Mouse (Mus musculus) intestine, postnatal 0 days (tissue): ENCODE data around the gene Maff. TPM values are rescaled to one million over a fixed set of nuclear protein-coding genes. Genes with fewer than 3 reads are reported as not detected.

ENCODE experiments used
- ATAC-seq: fragments of 200-750 bp; cut with Nextera tagmentation; 2 replicates; pipeline ENCODE4 v1.8.0; 2017; ENCODE audit warnings: mild to moderate bottlenecking, moderate TSS enrichment, moderate library complexity
- H3K27ac ChIP-seq: fragments of 300-500 bp; sonication (generic); 2 replicates; pipeline ENCODE4 v1.5.1; 2014; ENCODE audit warnings: mild to moderate bottlenecking, low read depth, low read length, moderate library complexity
- H3K27me3 ChIP-seq: fragments of 300-500 bp; sonication (generic); replicated peaks from 2 replicates; pipeline ENCODE4 v1.6.1; 2014; ENCODE audit warnings: low read length, mixed read lengths; ENCODE audit not compliant: control insufficient read depth, insufficient read depth
- H3K36me3 ChIP-seq: fragments of 300-500 bp; sonication (generic); 2 replicates; pipeline ENCODE4 v1.6.1; 2014; ENCODE audit warnings: mild to moderate bottlenecking, moderate library complexity; ENCODE audit not compliant: control insufficient read depth, insufficient read depth
- H3K4me1 ChIP-seq: fragments of 300-500 bp; sonication (generic); replicated peaks from 2 replicates; pipeline ENCODE4 v1.6.1; 2014; ENCODE audit warnings: antibody characterized with exemption, low read length, mixed read lengths; ENCODE audit not compliant: control insufficient read depth, insufficient read depth
- H3K4me2 ChIP-seq: fragments of 300-500 bp; sonication (generic); replicated peaks from 2 replicates; pipeline ENCODE4 v1.6.1; 2014; ENCODE audit warnings: low read depth, mild to moderate bottlenecking, moderate library complexity
- H3K4me3 ChIP-seq: fragments of 300-500 bp; sonication (generic); 2 replicates; pipeline ENCODE4 v1.5.1; 2014; ENCODE audit warnings: low read depth, low read length
- H3K9ac ChIP-seq: fragments of 300-500 bp; sonication (generic); 2 replicates; pipeline ENCODE4 v1.6.1; 2014; ENCODE audit warnings: mild to moderate bottlenecking, low read depth, low read length
- H3K9me3 ChIP-seq: fragments of 300-500 bp; sonication (generic); 2 replicates; pipeline ENCODE4 v1.6.1; 2016; ENCODE audit warnings: mixed run types; ENCODE audit not compliant: control insufficient read depth
- CTCF ChIP-seq: sonication (generic); IDR thresholded peaks from 2 replicates; pipeline ENCODE4 v1.5.1; 2016; ENCODE audit warnings: low read depth, mild to moderate bottlenecking, control low read depth, antibody characterized with exemption, moderate library complexity
- WGBS: fragments of 180-500 bp; shearing (Covaris S2); extraction: QIAGEN DNeasy Blood & Tissue Kit; methylation state at CpG from one replicate; pipeline ENCODE4 v1.1.7; 2014; 5-methylcytosine and 5-hydroxymethylcytosine counted together
- polyA plus RNA-seq: library from polyadenylated mRNA; unstranded; fragments of >200 nt; fragmentation: Nextera tagmentation; extraction: Ambion mirVana; gene quantifications from 2 replicates; pipeline ENCODE4 v1.2.1, GENCODE M21; 2015

Maff gene
- polyA plus RNA-seq, 1 experiment from 2014 or later = 6.6 TPM

- no peaks in the 10 kb centered on the region for H3K27me3 ChIP-seq
- no peaks in the 10 kb centered on the region for H3K36me3 ChIP-seq
- 0 out of 2 replicates have a peak overlapping the region, but pooled peaks have one; percentile 5 for H3K4me3 ChIP-seq
- H3K9me3 ChIP-seq = no peaks in the 10 kb centered on the region
- WGBS = 33% methylated on average over 15 of the region's 15 CpGs
- peaks cover 28% of the 10 kb centered on the region for H3K4me1 ChIP-seq
- peak overlapping the region; percentile 46; the same call in 1 of the 2 replicates for H3K27ac ChIP-seq
- ATAC-seq = no peak
- TF ChIP-seq CTCF = peak; percentile 42
- 0 out of 2 replicates have a peak overlapping the region, but pooled peaks have one; percentile 7 for H3K9ac ChIP-seq
- H3K4me2 ChIP-seq = peak overlapping the region; percentile 54
These were observed 4.9 kb downstream of the Maff start for GRCm38 (mm10) chr15:79351331-79351767.

GRCm38 (mm10) chr15:79352479-79352878, 6.1 kb downstream of the Maff start:
- H3K27ac ChIP-seq = no peak overlapping the region; the same call in 1 of the 2 replicates
- ATAC-seq = no peak
- peaks cover 27% of the 10 kb centered on the region for H3K4me1 ChIP-seq

GRCm38 (mm10) chr15:79353690-79354305, 7.4 kb downstream of the Maff start:
- WGBS = 76% methylated on average over 5 of the region's 5 CpGs
- Histone ChIP-seq H3K4me2 (no peak overlapping the region), H3K4me1 (peaks cover 27% of the 10 kb centered on the region), H3K27me3 (no peaks in the 10 kb centered on the region), H3K9ac (no peak overlapping the region), H3K36me3 (no peaks in the 10 kb centered on the region; the same call in 1 of the 2 replicates), H3K9me3 (no peaks in the 10 kb centered on the region), H3K4me3 (no peak overlapping the region), H3K27ac (no peak overlapping the region)
- no peak for TF ChIP-seq CTCF
- ATAC-seq = no peak

More at GRCm38 (mm10) chr15:79352479-79352878, 6.1 kb downstream of the Maff start:
- Histone ChIP-seq H3K9ac (no peak overlapping the region), H3K27me3 (no peaks in the 10 kb centered on the region), H3K4me3 (no peak overlapping the region), H3K4me2 (peak overlapping the region; percentile 54), H3K36me3 (no peaks in the 10 kb centered on the region), H3K9me3 (no peaks in the 10 kb centered on the region)
- TF ChIP-seq CTCF = no peak
- 71% methylated on average over 6 of the region's 6 CpGs for WGBS

DNA sequence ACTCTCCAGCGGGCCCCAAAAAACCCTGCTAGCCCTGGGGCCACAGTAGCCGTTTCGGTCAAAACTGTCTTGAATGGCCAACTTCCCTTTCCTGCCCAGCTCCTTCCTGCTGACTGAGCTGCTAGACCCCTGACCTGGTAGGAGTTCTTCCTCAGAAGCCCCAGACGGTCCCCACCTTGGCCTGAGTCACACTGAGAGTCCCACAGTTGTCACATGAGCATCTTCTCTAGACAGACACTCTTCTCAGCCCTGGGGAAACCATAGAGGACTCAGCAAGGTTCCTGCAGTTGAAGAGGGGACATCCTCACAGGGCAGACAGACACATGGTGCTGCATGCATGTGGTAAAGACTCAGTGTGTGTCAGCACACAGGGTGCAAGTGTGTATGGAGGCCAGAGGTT, 8.2 kb downstream of the Maff start:
- Histone ChIP-seq H3K4me1 (peaks cover 27% of the 10 kb centered on the region), H3K27me3 (no peaks in the 10 kb centered on the region), H3K4me2 (no peak overlapping the region), H3K27ac (0 out of 2 replicates have a peak overlapping the region, but pooled peaks have one; percentile 35), H3K4me3 (no peak overlapping the region), H3K9ac (no peak overlapping the region), H3K9me3 (no peaks in the 10 kb centered on the region), H3K36me3 (no peaks in the 10 kb centered on the region; the same call in 1 of the 2 replicates)
- TF ChIP-seq CTCF = no peak
- ATAC-seq = no peak
- 69% methylated on average over 4 of the region's 4 CpGs for WGBS

- Histone ChIP-seq H3K9ac (0 out of 2 replicates have a peak overlapping the region, but pooled peaks have one; percentile 26), H3K4me3 (peak overlapping the region; percentile 38), H3K9me3 (no peaks in the 10 kb centered on the region), H3K4me2 (peak overlapping the region; percentile 86), H3K4me1 (peaks cover 26% of the 10 kb centered on the region), H3K27me3 (no peaks in the 10 kb centered on the region), H3K27ac (peak overlapping the region; percentile 79; the same call in 1 of the 2 replicates), H3K36me3 (peaks cover 7% of the 10 kb centered on the region; the same call in 1 of the 2 replicates)
- no peak for TF ChIP-seq CTCF
- ATAC-seq = no peak
- 44% methylated on average over 8 of the region's 8 CpGs for WGBS
These were observed 10.1 kb downstream of the Maff start for GRCm38 (mm10) chr15:79356481-79356880.

- H3K36me3 ChIP-seq = peaks cover 15% of the 10 kb centered on the region
- peak overlapping the region; percentile 86 for H3K4me2 ChIP-seq
- no peaks in the 10 kb centered on the region for H3K27me3 ChIP-seq
- H3K4me1 ChIP-seq = peaks cover 19% of the 10 kb centered on the region
- H3K27ac ChIP-seq = peak overlapping the region; percentile 79
- no peaks in the 10 kb centered on the region for H3K9me3 ChIP-seq
- peak; percentile 78 for ATAC-seq
- peak overlapping the region; percentile 38 for H3K4me3 ChIP-seq
- under 1% methylated on average over 67 of the region's 77 CpGs for whole genome bisulfite sequencing
- TF ChIP-seq CTCF = peak; percentile 56
- H3K9ac ChIP-seq = peak overlapping the region; percentile 46
These were observed 10.9 kb downstream of the Maff start for GRCm38 (mm10) chr15:79357036-79357911.
